Mouse (Mus musculus): ENCODE measurements around the gene Cav1. TPM values are rescaled to one million over a fixed set of nuclear protein-coding genes. Genes with fewer than 3 reads are reported as not detected.

Cav1 gene
- polyA plus RNA-seq (2017; shearing (Covaris generic)), result not detected

GRCm38 (mm10) chr6:17305954-17306601 lies at the start of gene Cav1:
Gene Cav1, plus strand, starts transcription at chr6:17306335.

GRCm38 (mm10) chr6:17280939-17281756 lies 25.0 kb upstream of the Cav1 start, which contains the start of gene Cav2:
Gene Cav2, plus strand, starts transcription at chr6:17281185.

Other genes with a start within 250 kb of the Cav1 start
- gene Tes, start 241.2 kb upstream of the Cav1 start, polyA plus RNA-seq (2017; shearing (Covaris generic)), result 179 TPM
- gene Cav2, start 25.1 kb upstream of the Cav1 start, polyA plus RNA-seq (2017; shearing (Covaris generic)), result 0.45 TPM
- 0.28 TPM for gene Met, start 157.5 kb downstream of the Cav1 start, polyA plus RNA-seq (2017; shearing (Covaris generic))

All from effector memory CD4-positive, alpha-beta T cell, adult 7 months (primary cell).